Mouse (Mus musculus) testis, adult 10 weeks (tissue): ENCODE results near the gene Fam160b1. TPM values are rescaled to one million over a fixed set of nuclear protein-coding genes. Genes with fewer than 3 reads are reported as not detected.

Experiments used
- polyA plus RNA-seq: library from polyadenylated mRNA; stranded (reverse); fragments of 350-450 nt; fragmentation: Illumina TruSeq; extraction: RNeasy Lipid Tissue Mini Kit (QIAGEN cat#74804); gene quantifications from one replicate; pipeline ENCODE4 v1.2.3, GENCODE M21; 2014; ENCODE audit warnings: low read depth, low replicate concordance

The Fam160b1 gene
- 20.0 TPM for polyA plus RNA-seq

GRCm38 (mm10) chr19:57360341-57361130 is at the start of gene Fam160b1:
Gene Fam160b1 (plus strand): TSS chr19:57360680.

GRCm38 (mm10) chr19:57314346-57315012 is 46.0 kb upstream of the Fam160b1 start, which contains the start of gene Ablim1:
Gene Ablim1 (minus strand): TSS chr19:57314919.

Other genes starting within 250 kb of the Fam160b1 start
- 3.3 TPM for gene Ablim1, start 45.8 kb upstream of the Fam160b1 start, polyA plus RNA-seq
- 3.4 TPM for gene Trub1, start 92.2 kb downstream of the Fam160b1 start, polyA plus RNA-seq